Mouse (Mus musculus) midbrain, embryonic 11.5 days (tissue): ENCODE results near the gene A730061H03Rik. TPM values are rescaled to one million over a fixed set of nuclear protein-coding genes. Genes with fewer than 3 reads are reported as not detected.

Source experiments
- polyA plus RNA-seq: library from polyadenylated mRNA; unstranded; fragments of >200 nt; fragmentation: Nextera tagmentation; extraction: Ambion mirVana; gene quantifications from 2 replicates; pipeline ENCODE4 v1.2.1, GENCODE M21; 2014

Gene A730061H03Rik
- polyA plus RNA-seq, 1 experiment from 2014 or later, result 0.92 TPM

Other genes starting within 250 kb of the A730061H03Rik start
- 33.9 and 34.8 TPM in 2 replicates for gene Dhrs4, start 81.6 kb downstream of the A730061H03Rik start, polyA plus RNA-seq
- gene Carmil3, start 69.8 kb downstream of the A730061H03Rik start, polyA plus RNA-seq, result 8.6 and 9.7 TPM in 2 replicates
- gene Cpne6, start 50.0 kb downstream of the A730061H03Rik start, polyA plus RNA-seq, result 0.23 and 0.26 TPM in 2 replicates
- gene Nrl, start 35.4 kb downstream of the A730061H03Rik start, polyA plus RNA-seq, result not detected in 2 replicates
- 10.0 and 10.7 TPM in 2 replicates for gene Pck2, start 20.1 kb downstream of the A730061H03Rik start, polyA plus RNA-seq
- gene Dcaf11, start 400 bp downstream of the A730061H03Rik start, polyA plus RNA-seq, result 76.4 and 85.4 TPM in 2 replicates
- gene Fitm1, start 15.2 kb upstream of the A730061H03Rik start, polyA plus RNA-seq, result not detected in 2 replicates
- gene Psme1, start 17.7 kb upstream of the A730061H03Rik start, polyA plus RNA-seq, result 111 and 114 TPM in 2 replicates
- gene Emc9, start 24.9 kb upstream of the A730061H03Rik start, polyA plus RNA-seq, result 8.1 and 8.4 TPM in 2 replicates
- gene Psme2, start 30.7 kb upstream of the A730061H03Rik start, polyA plus RNA-seq, result 189 and 202 TPM in 2 replicates
- 8.2 and 9.8 TPM in 2 replicates for gene Rnf31, start 31.3 kb upstream of the A730061H03Rik start, polyA plus RNA-seq
- gene Irf9, start 43.2 kb upstream of the A730061H03Rik start, polyA plus RNA-seq, result 5.8 and 6.3 TPM in 2 replicates
- gene Rec8, start 57.6 kb upstream of the A730061H03Rik start, polyA plus RNA-seq, result 2.6 and 3.5 TPM in 2 replicates
- 69.3 and 80.6 TPM in 2 replicates for gene Ipo4, start 75.6 kb upstream of the A730061H03Rik start, polyA plus RNA-seq
- 1.8 and 2.6 TPM in 2 replicates for gene Gm49378, start 77.5 kb upstream of the A730061H03Rik start, polyA plus RNA-seq
- gene Tm9sf1, start 83.4 kb upstream of the A730061H03Rik start, polyA plus RNA-seq, result 56.6 and 58.1 TPM in 2 replicates
- gene Tssk4, start 89.8 kb upstream of the A730061H03Rik start, polyA plus RNA-seq, result 0.87 and 1.1 TPM in 2 replicates
- gene Mdp1, start 100.1 kb upstream of the A730061H03Rik start, polyA plus RNA-seq, result 61.9 and 66.2 TPM in 2 replicates
- gene Gmpr2, start 111.5 kb upstream of the A730061H03Rik start, polyA plus RNA-seq, result 55.4 and 61.8 TPM in 2 replicates
- 595 and 615 TPM in 2 replicates for gene Nedd8, start 111.7 kb upstream of the A730061H03Rik start, polyA plus RNA-seq
- 62.6 and 64.4 TPM in 2 replicates for gene Tinf2, start 121.4 kb upstream of the A730061H03Rik start, polyA plus RNA-seq
- 0.27 and 0.59 TPM in 2 replicates for gene Tgm1, start 153.5 kb upstream of the A730061H03Rik start, polyA plus RNA-seq
- 22.0 TPM in 2 replicates for gene Rabggta, start 161.9 kb upstream of the A730061H03Rik start, polyA plus RNA-seq
- 69.5 and 70.5 TPM in 2 replicates for gene Dhrs1, start 185.3 kb upstream of the A730061H03Rik start, polyA plus RNA-seq
- gene Nop9, start 185.3 kb upstream of the A730061H03Rik start, polyA plus RNA-seq, result 46.2 and 47.4 TPM in 2 replicates
- gene Cideb, start 198.1 kb upstream of the A730061H03Rik start, polyA plus RNA-seq, result 0.18 and 0.22 TPM in 2 replicates
- 0.12 and 0.40 TPM in 2 replicates for gene Ltb4r2, start 201.0 kb upstream of the A730061H03Rik start, polyA plus RNA-seq
- not detected in 2 replicates for gene Ltb4r1, start 205.6 kb upstream of the A730061H03Rik start, polyA plus RNA-seq
- 4.9 and 5.8 TPM in 2 replicates for gene Adcy4, start 223.7 kb upstream of the A730061H03Rik start, polyA plus RNA-seq
- gene Ripk3, start 228.5 kb upstream of the A730061H03Rik start, polyA plus RNA-seq, result 4.0 and 4.5 TPM in 2 replicates